Mouse (Mus musculus) embryo, embryonic 10 days (tissue): ENCODE data around the gene Pip5k1c.

Experiments
- DNase-seq: peaks from one replicate; pipeline ENCODE4 v3.0.0-alpha.2; 2015; ENCODE audit warnings: low spot score

The Pip5k1c gene

GRCm38 (mm10) chr10:81349961-81350350 lies 57.2 kb downstream of the Pip5k1c start:
- DNase-seq = no peak

DNA sequence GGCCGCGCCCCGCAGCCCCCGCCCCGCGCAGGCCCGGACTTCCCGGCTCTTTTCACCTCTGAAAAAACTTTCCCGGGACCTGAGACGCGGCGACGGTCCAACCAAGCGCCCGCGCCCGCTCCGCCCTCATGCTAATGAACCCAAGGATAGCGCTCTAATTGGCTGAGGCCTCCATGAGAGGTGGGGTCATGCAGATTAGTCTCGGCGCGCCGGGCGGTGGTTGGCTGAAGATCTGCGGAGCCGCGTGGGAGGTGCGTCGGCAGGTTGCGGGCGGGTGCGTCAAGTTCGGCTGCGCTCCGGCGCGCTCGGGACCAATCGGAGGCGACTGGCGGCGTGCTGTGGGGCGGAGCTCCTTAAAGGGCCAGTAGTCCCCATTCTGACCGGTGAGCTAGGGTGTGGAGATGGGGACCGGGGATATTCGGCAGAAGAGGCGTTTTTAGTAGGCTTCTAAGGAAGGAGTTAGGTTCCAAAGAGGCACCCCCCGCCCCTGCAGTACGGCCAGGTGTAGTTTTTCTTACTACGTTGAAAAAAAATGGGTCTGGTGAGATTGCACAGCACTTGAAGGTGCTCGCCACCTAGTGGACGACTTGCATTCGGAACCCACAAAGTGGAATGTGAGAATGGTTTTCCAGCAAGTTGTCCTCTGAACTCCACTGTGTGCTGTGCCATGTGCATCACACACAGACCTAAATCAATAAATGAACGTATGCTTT lies 57.7 kb downstream of the Pip5k1c start, which contains the start of gene Hmg20b:
Gene Hmg20b (minus strand): TSS at position 130 of the 713 bp plus-strand sequence.
- DNase-seq = peak; percentile 99

DNA sequence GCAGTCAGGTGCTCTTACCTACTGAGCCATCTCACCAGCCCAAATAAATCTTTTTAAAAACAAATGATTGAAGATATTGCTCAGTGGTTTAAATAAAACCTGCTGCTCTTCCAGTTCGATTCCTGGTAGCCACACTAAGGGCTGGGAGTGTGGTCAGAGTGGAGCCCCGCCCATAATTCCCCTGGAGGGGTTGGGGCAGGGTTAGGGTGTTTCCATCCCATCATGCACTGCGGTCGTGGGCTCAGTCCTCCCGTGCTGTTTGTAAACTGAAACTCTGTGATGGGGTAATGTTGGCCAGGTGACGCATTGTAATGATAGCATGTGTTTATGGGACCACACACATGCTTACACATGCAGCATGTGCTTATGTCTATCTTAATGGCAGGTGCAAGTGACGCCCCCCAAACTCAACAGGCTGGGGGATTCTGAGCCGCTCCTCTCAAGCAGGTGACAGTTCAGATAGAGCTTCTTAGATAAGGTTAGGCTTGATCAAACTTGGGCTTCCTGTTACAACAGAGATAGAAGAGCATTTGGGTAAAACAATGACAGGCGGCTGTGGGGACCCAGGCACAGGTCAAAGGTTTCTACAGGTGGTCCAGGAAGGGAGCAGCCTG lies 59.0 kb downstream of the Pip5k1c start:
- DNase-seq = no peak

GRCm38 (mm10) chr10:81354738-81355477 lies 62.1 kb downstream of the Pip5k1c start:
- DNase-seq = no peak

DNA sequence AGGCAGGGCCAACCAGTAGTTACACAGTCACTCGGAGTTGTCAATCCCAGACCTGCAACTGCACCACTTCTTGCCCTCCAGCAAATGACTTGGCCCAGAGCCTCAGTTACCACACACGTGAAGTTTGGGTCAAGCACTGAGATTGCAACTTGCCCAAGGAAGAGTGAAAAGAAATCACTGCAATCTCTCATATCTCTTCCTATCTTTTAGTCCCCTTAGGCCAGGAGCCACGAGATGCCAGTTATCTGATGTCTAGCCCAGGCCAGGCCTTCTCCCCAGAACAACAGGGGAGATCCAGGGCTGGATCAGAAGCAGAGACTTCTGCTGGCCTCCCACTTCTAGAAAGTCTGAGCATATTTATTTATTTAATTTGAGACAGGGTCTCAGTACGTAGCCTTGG lies 62.8 kb downstream of the Pip5k1c start:
- no peak for DNase-seq

- no peak for DNase-seq
Measured at GRCm38 (mm10) chr10:81356352-81356990, 63.7 kb downstream of the Pip5k1c start.

DNA sequence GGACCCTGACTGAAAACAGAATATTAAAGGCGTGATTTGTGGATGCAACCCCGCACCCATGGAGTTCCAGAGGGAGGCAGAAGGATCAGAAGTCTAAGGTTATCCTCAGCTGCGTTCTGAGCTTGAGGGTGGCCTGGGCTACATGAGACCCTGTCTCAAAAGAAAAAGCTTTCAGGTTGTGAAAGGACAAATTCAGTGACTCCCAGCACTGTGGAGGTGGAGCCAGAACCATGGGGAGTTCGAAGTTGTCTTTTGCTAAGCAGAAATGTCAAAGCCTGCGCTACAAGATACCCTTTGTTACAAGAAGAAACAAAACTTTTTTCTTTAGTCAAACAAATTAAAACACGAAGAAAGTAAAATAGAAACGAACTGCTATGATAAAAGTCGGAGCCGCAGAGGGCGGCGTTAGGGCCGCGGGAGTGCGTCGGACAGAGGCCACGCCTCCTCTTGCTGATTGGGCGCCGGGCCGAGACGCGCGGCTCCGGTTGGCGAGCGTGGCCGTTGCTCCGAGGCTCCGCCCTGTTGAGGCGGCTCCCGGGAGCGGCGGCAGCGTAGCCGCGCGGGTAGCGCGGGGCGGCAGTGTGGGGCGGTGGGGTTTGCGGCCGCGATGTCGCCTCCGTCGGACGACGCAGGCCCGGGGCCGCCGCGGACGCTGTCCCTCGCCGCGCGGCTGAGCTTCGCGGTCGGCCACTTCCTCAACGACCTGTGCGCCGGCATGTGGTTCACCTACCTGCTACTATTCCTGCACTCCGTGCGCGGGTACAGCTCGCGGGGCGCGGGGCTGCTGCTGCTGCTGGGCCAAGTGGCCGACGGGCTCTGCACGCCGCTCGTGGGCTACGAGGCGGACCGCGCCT lies 64.5 kb downstream of the Pip5k1c start, which contains the start of gene Mfsd12:
Gene Mfsd12 (plus strand): TSS at position 501 of the 854 bp plus-strand sequence.
- DNase-seq = peak; percentile 95

- DNase-seq = no peak
Measured at GRCm38 (mm10) chr10:81358209-81358608, 65.4 kb downstream of the Pip5k1c start.

- DNase-seq = no peak
Measured at GRCm38 (mm10) chr10:81358841-81359240, 66.1 kb downstream of the Pip5k1c start.

DNA sequence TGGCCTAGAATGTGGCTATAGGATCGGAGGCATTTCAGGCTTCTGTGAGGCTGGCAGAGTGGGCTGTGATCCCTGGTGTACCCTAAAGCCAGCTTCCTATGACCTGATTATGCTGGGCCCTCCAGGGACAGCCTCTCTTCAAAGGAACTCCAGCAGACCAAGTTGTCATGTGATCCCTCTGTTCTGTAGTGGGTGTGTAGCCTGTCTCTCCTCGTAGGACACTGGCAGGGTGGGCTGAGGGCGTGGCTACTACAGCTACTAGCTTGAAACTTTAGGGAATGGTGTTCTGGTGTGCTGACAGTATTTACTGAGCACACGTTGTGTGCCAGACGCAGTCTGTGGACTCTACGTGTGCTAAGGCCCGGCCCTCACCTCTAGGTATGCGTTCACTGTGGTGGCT lies 68.0 kb downstream of the Pip5k1c start:
- no peak for DNase-seq

GRCm38 (mm10) chr10:81362336-81362949 lies 69.7 kb downstream of the Pip5k1c start:
- DNase-seq = no peak

DNA sequence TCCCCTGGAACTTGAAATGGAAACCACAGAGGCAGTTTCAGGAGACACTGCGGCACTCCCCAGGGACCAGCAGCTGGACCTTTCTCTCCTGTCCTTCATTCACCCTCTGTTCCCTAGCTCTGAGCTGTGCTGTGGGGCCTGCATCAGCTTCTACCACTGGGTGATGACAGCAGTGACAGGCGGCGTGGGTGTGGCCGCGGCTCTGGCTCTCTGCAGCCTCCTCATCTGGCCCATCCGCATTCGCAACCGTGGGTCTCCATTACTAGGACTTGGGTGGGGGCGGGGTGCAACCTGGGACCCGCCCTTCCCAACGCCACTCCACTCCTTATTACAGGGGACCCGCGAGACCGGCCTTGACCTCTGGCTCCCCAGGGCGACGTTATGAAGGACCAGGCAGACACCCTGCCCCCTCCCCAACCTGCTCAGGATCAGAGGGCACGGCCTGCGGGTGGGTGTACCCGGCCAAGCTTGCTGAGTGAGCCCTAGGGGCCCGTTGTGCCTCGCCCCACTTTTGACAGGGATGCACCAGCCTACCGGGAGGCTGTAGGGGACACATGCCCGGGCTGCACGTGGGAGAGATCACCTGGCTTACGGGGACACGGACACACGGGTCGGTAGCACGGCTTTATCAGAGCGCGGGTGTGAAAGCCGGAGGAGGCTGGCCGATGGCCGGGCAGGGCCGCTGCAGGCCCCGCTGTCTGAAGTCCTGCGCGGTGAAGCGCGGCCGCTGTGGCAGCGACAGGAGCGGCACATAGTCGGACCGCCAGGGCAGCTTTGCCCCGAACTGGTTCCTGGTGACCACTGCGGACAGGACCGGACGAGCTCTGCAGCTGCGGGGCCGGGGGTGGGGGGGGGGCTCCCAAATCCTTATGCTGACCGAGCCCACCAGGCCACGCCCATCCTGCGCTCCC lies 70.9 kb downstream of the Pip5k1c start:
- no peak for DNase-seq

- DNase-seq = no peak
Measured at GRCm38 (mm10) chr10:81364666-81365065, 71.9 kb downstream of the Pip5k1c start.

GRCm38 (mm10) chr10:81365073-81365472 lies 72.3 kb downstream of the Pip5k1c start:
- DNase-seq = no peak

GRCm38 (mm10) chr10:81365672-81366476 lies 73.1 kb downstream of the Pip5k1c start, which contains the start of gene 4930404N11Rik:
TSS of gene 4930404N11Rik (minus strand) at chr10:81365816.
- DNase-seq = peak; percentile 85

- no peak for DNase-seq
Measured at GRCm38 (mm10) chr10:81366477-81367206, 73.9 kb downstream of the Pip5k1c start.

- no peak for DNase-seq
Measured at GRCm38 (mm10) chr10:81367207-81367495, 74.4 kb downstream of the Pip5k1c start.
